ENCODE assay signal across 12 mouse cellular contexts in genomic region chr7:30453327-30453726, GRCm38 (mm10). TPM values are rescaled to one million over a fixed set of nuclear protein-coding genes. Genes with fewer than 3 reads are reported as not detected.
DNase-seq lines count a peak whose midpoint lies in the region; ATAC-seq lines count a peak whose summit lies in the region.
"Had no signal": no experiment of that assay in that cellular context is flagged by ENCODE, and none has a peak within 500 bp of the region (broad histone marks: within the 10 kb centered on the region; RNA-seq: fewer than 3 reads in every experiment).

No protein-coding gene starts in this region.

- H3K4me2 ChIP-seq in hindbrain, embryonic 14.5 days (replicated peaks) = peak overlapping the region; percentile 40

- H3K4me1 ChIP-seq in heart, embryonic 10.5 days = peaks cover 18% of the 10 kb centered on the region
- H3K4me1 ChIP-seq in hindbrain, embryonic 14.5 days (replicated peaks; ENCODE audit: control insufficient read depth, insufficient read depth, low read length) = peaks cover 21% of the 10 kb centered on the region
- H3K4me1 ChIP-seq in megakaryocyte, embryonic 14.5 days = peaks cover 25% of the 10 kb centered on the region

- no peak overlapping the region; the same call in 1 of the 2 replicates for H3K9ac ChIP-seq in hindbrain, embryonic 14.5 days

- 20% methylated on average over 25 of the region's 25 CpGs for WGBS in heart, embryonic 10.5 days
- WGBS in hindbrain, embryonic 14.5 days = 15% methylated on average over 25 of the region's 25 CpGs

- intact Hi-C loops in heart, postnatal 10 days (cut with DNase I) = no loop called here

- peaks cover 91% of the 10 kb centered on the region for H3K27me3 ChIP-seq in heart, embryonic 10.5 days (ENCODE audit: insufficient read depth, poor library complexity, severe bottlenecking)
- H3K27me3 ChIP-seq in hindbrain, embryonic 14.5 days (ENCODE audit: control insufficient read depth, insufficient read depth, low read length) = peaks cover 57% of the 10 kb centered on the region
- peaks cover 86% of the 10 kb centered on the region for H3K27me3 ChIP-seq in megakaryocyte, embryonic 14.5 days (replicated peaks)

- no peaks in the 10 kb centered on the region for H3K36me3 ChIP-seq in heart, embryonic 10.5 days
- no peaks in the 10 kb centered on the region for H3K36me3 ChIP-seq in hindbrain, embryonic 14.5 days (replicated peaks; ENCODE audit: control insufficient read depth, insufficient read depth)
- no peaks in the 10 kb centered on the region for H3K36me3 ChIP-seq in megakaryocyte, embryonic 14.5 days (replicated peaks; ENCODE audit: low read length)

- DNase-seq in heart, embryonic 10.5 days (ENCODE audit: low spot score) = no peak
- no peak for DNase-seq in heart, postnatal 10 days
- peak; percentile 38 for DNase-seq in CD4-positive helper T cell, adult 2 months (ENCODE audit: low read depth, low spot score)
- DNase-seq in hindbrain, embryonic 14.5 days (ENCODE audit: low spot score) = no peak
- no peak for DNase-seq in urinary bladder, postnatal 10 days (ENCODE audit: low spot score)
- no peak for DNase-seq in adrenal gland, postnatal 14 days
- no peak for DNase-seq in urinary bladder, adult 2 months (ENCODE audit: low spot score)
- DNase-seq: heart, adult 2 months had no signal

- H3K9me3 ChIP-seq in heart, embryonic 10.5 days = no peaks in the 10 kb centered on the region
- no peaks in the 10 kb centered on the region for H3K9me3 ChIP-seq in hindbrain, embryonic 14.5 days (ENCODE audit: control insufficient read depth, low read length)
- peaks cover 1% of the 10 kb centered on the region; the same call in 1 of the 2 replicates for H3K9me3 ChIP-seq in megakaryocyte, embryonic 14.5 days

- 0 out of 2 replicates have a peak overlapping the region, but pooled peaks have one; percentile 37 for H3K4me3 ChIP-seq in heart, embryonic 10.5 days
- H3K4me3 ChIP-seq in hindbrain, embryonic 14.5 days (replicated peaks; ENCODE audit: low read length) = peak overlapping the region; percentile 17
- H3K4me3 ChIP-seq in megakaryocyte, embryonic 14.5 days (replicated peaks) = peak overlapping the region; percentile 88
- H3K4me3 ChIP-seq: heart, adult 2 months had no signal

- no peak overlapping the region for H3K27ac ChIP-seq in heart, embryonic 10.5 days
- H3K27ac ChIP-seq in hindbrain, embryonic 14.5 days = no peak overlapping the region
- H3K27ac ChIP-seq: heart, adult 2 months; macrophage had no signal

- no peak for ATAC-seq in hindbrain, embryonic 14.5 days (ENCODE audit: low FRiP score)

RNA-seq across cellular contexts. Expression of gene Kirrel2, which starts 4.2 kb away (rescaled TPM):
- 3.3 and 5.2 TPM in 2 replicates for polyA plus RNA-seq in heart, embryonic 10.5 days (2016; fragmentation: Nextera tagmentation; extraction: Ambion mirVana)
- total RNA-seq in heart, postnatal 10 days (2021) = under 1 TPM; 0.07 to 0.17 TPM
- polyA plus RNA-seq in hindbrain, embryonic 14.5 days (2014; fragmentation: Nextera tagmentation; extraction: Ambion mirVana) = 1.8 and 2.4 TPM in 2 replicates
- polyA plus RNA-seq in megakaryocyte, embryonic 14.5 days (2012; ENCODE audit: insufficient read depth, low replicate concordance) = not detected in 2 replicates
- total RNA-seq in adrenal gland, postnatal 14 days (2021) = not detected in 2 replicates
- not detected in 2 replicates for polyA plus RNA-seq in urinary bladder, adult 2 months (2012; rRNA removed)
- total RNA-seq: heart, adult 2 months had no signal
- polyA plus RNA-seq: C2C12; heart, adult 2 months; limb, embryonic 11.5 days; macrophage had no signal

RNA-seq across cellular contexts. Expression of gene Nphs1, which starts 4.8 kb away (rescaled TPM):
- polyA plus RNA-seq in heart, embryonic 10.5 days (2016; fragmentation: Nextera tagmentation; extraction: Ambion mirVana) = 0.55 and 0.79 TPM in 2 replicates
- total RNA-seq in heart, postnatal 10 days (2021) = not detected
- 0.54 and 0.83 TPM in 2 replicates for polyA plus RNA-seq in hindbrain, embryonic 14.5 days (2014; fragmentation: Nextera tagmentation; extraction: Ambion mirVana)
- not detected in 2 replicates for polyA plus RNA-seq in megakaryocyte, embryonic 14.5 days (2012; ENCODE audit: insufficient read depth, low replicate concordance)
- 0.11 TPM in 1 of 2 replicates, not detected in the other for total RNA-seq in adrenal gland, postnatal 14 days (2021)
- not detected in 2 replicates for polyA plus RNA-seq in urinary bladder, adult 2 months (2012; rRNA removed)
- total RNA-seq: heart, adult 2 months had no signal
- polyA plus RNA-seq: macrophage had no signal

RNA-seq across cellular contexts. Expression of gene Aplp1, which starts 8.0 kb away (rescaled TPM):
- 44.3 and 50.4 TPM in 2 replicates for polyA plus RNA-seq in heart, embryonic 10.5 days (2016; fragmentation: Nextera tagmentation; extraction: Ambion mirVana)
- total RNA-seq in heart, postnatal 10 days (2021) = 1 to 10 TPM; 4.1 to 6.2 TPM
- polyA plus RNA-seq in hindbrain, embryonic 14.5 days (2014; fragmentation: Nextera tagmentation; extraction: Ambion mirVana) = 690 and 752 TPM in 2 replicates
- 2.1 and 5.5 TPM in 2 replicates for polyA plus RNA-seq in megakaryocyte, embryonic 14.5 days (2012; ENCODE audit: insufficient read depth, low replicate concordance)
- total RNA-seq in adrenal gland, postnatal 14 days (2021) = 21.3 and 28.3 TPM in 2 replicates
- polyA plus RNA-seq in urinary bladder, adult 2 months (2012; rRNA removed) = 4.2 and 4.5 TPM in 2 replicates

RNA-seq across cellular contexts. Expression of gene Nfkbid, which starts 31.8 kb away (rescaled TPM):
- polyA plus RNA-seq in heart, embryonic 10.5 days (2016; fragmentation: Nextera tagmentation; extraction: Ambion mirVana) = 1.5 and 1.6 TPM in 2 replicates
- total RNA-seq in heart, postnatal 10 days (2021) = under 1 TPM; 0.29 to 0.45 TPM
- polyA plus RNA-seq in hindbrain, embryonic 14.5 days (2014; fragmentation: Nextera tagmentation; extraction: Ambion mirVana) = 1.8 and 2.9 TPM in 2 replicates
- 8.3 and 10.0 TPM in 2 replicates for polyA plus RNA-seq in megakaryocyte, embryonic 14.5 days (2012; ENCODE audit: insufficient read depth, low replicate concordance)
- total RNA-seq in adrenal gland, postnatal 14 days (2021) = 2.8 and 3.9 TPM in 2 replicates
- polyA plus RNA-seq in urinary bladder, adult 2 months (2012; rRNA removed) = 1.8 and 2.0 TPM in 2 replicates

RNA-seq across cellular contexts. Expression of gene Hcst, which starts 33.7 kb away (rescaled TPM):
- 0.35 TPM in 1 of 2 replicates, not detected in the other for polyA plus RNA-seq in heart, embryonic 10.5 days (2016; fragmentation: Nextera tagmentation; extraction: Ambion mirVana)
- total RNA-seq in heart, postnatal 10 days (2021) = 1 to 10 TPM in 1 of 2 experiments, under 1 TPM in 1; 0.92 to 1.8 TPM
- 1.1 TPM in 1 of 2 replicates, not detected in the other for polyA plus RNA-seq in hindbrain, embryonic 14.5 days (2014; fragmentation: Nextera tagmentation; extraction: Ambion mirVana)
- polyA plus RNA-seq in megakaryocyte, embryonic 14.5 days (2012; ENCODE audit: insufficient read depth, low replicate concordance) = 11.1 and 14.2 TPM in 2 replicates
- total RNA-seq in adrenal gland, postnatal 14 days (2021) = 7.1 TPM in 1 of 2 replicates, not detected in the other
- polyA plus RNA-seq in urinary bladder, adult 2 months (2012; rRNA removed) = 3.3 and 3.8 TPM in 2 replicates
- polyA plus RNA-seq: C2C12 had no signal

Comparison
In these comparisons a context has a peak if more than half of its experiments do, and no peak if none do; other contexts are left out.
1. H3K4me3 ChIP-seq: peak in every context shown above with its lines; median percentile 88 in megakaryocyte, embryonic 14.5 days; 37 in heart, embryonic 10.5 days; 17 in hindbrain, embryonic 14.5 days.
2. RNA of gene Aplp1, which starts 8.0 kb away (polyA plus RNA-seq): 690 to 752 TPM in hindbrain, embryonic 14.5 days; 44.3 to 50.4 TPM in heart, embryonic 10.5 days, 4.2 to 4.5 TPM in urinary bladder, adult 2 months and 2.1 to 5.5 TPM in megakaryocyte, embryonic 14.5 days; every median in the first group is over 10 times any median in the second.